12 mouse cellular contexts compared by ENCODE assay signal in genomic region chr12:71627421-71628339, GRCm38 (mm10).
DNase-seq lines count a peak whose midpoint lies in the region; ATAC-seq and TF ChIP-seq lines count a peak whose summit lies in the region.
"Had no signal": no experiment of that assay in that cellular context is flagged by ENCODE, and none has a peak within 500 bp of the region (broad histone marks: within the 10 kb centered on the region; RNA-seq: fewer than 3 reads in every experiment).

No protein-coding gene starts in this region.

- TF ChIP-seq CTCF in testis, adult 2 months (IDR thresholded peaks at IDR 0.05; ENCODE audit: control insufficient read depth, insufficient read depth, insufficient replicate concordance, low read depth, low read length), result no peak

- TF ChIP-seq POLR2A in testis, adult 2 months (IDR thresholded peaks at IDR 0.05; ENCODE audit: control insufficient read depth, low read depth, low read length), result no peak

- no peak overlapping the region for H3K4me2 ChIP-seq in kidney, embryonic 15.5 days
- H3K4me2 ChIP-seq in heart, embryonic 14.5 days (ENCODE audit: low read length), result peak overlapping the region; percentile 20
- H3K4me2 ChIP-seq: midbrain, embryonic 13.5 days had no signal

- H3K4me3 ChIP-seq in kidney, embryonic 15.5 days (replicated peaks), result no peak overlapping the region
- no peak overlapping the region for H3K4me3 ChIP-seq in testis, adult 2 months (ENCODE audit: control insufficient read depth, low read depth, low read length)
- H3K4me3 ChIP-seq in heart, embryonic 14.5 days (ENCODE audit: control insufficient read depth in 1 of 2, insufficient read depth in 1 of 2, low read depth in 1 of 2, low read length in 2 of 2), result no peak overlapping the region
- H3K4me3 ChIP-seq: left cerebral cortex, adult 2 months; midbrain, embryonic 13.5 days had no signal

- no peaks in the 10 kb centered on the region for H3K9me3 ChIP-seq in kidney, embryonic 15.5 days (replicated peaks)
- no peaks in the 10 kb centered on the region for H3K9me3 ChIP-seq in heart, embryonic 14.5 days (ENCODE audit: control insufficient read depth, low read length)
- H3K9me3 ChIP-seq: midbrain, embryonic 13.5 days had no signal

- WGBS in kidney, embryonic 15.5 days, result 63% methylated on average over 17 of the region's 17 CpGs
- WGBS in heart, embryonic 14.5 days, result 48% methylated on average over 17 of the region's 17 CpGs

- no peaks in the 10 kb centered on the region for H3K27me3 ChIP-seq in kidney, embryonic 15.5 days
- no peaks in the 10 kb centered on the region for H3K27me3 ChIP-seq in testis, adult 2 months (ENCODE audit: control insufficient read depth, insufficient read depth, low read length)
- no peaks in the 10 kb centered on the region for H3K27me3 ChIP-seq in heart, embryonic 14.5 days (ENCODE audit: control insufficient read depth, insufficient read depth, low read length)
- H3K27me3 ChIP-seq: midbrain, embryonic 13.5 days had no signal

- no peak for DNase-seq in kidney, postnatal 4 days
- DNase-seq in testis, postnatal 14 days (ENCODE audit: low spot score), result no peak
- DNase-seq in testis, postnatal 10 days (ENCODE audit: low spot score), result peak; percentile 50
- DNase-seq in right cerebral cortex, adult 18-20 months, result no peak
- DNase-seq in thymus, postnatal 10 days (ENCODE audit: low spot score in 2 of 2), result no peak

- H3K4me1 ChIP-seq in kidney, embryonic 15.5 days, result peaks cover 58% of the 10 kb centered on the region
- H3K4me1 ChIP-seq in testis, adult 2 months (ENCODE audit: control insufficient read depth, insufficient read depth, low read length), result peaks cover 6% of the 10 kb centered on the region
- peaks cover 27 to 38% of the 10 kb centered on the region in 2 experiments for H3K4me1 ChIP-seq in heart, embryonic 14.5 days (ENCODE audit: control insufficient read depth in 2 of 2, insufficient read depth in 2 of 2, low read length in 2 of 2)

- H3K36me3 ChIP-seq in kidney, embryonic 15.5 days, result no peaks in the 10 kb centered on the region
- no peaks in the 10 kb centered on the region for H3K36me3 ChIP-seq in testis, adult 2 months (ENCODE audit: control insufficient read depth, insufficient read depth, low read length)
- H3K36me3 ChIP-seq in heart, embryonic 14.5 days (ENCODE audit: control insufficient read depth, insufficient read depth, low read length), result no peaks in the 10 kb centered on the region
- H3K36me3 ChIP-seq: midbrain, embryonic 13.5 days had no signal

- H3K9ac ChIP-seq in kidney, embryonic 15.5 days, result no peak overlapping the region
- H3K9ac ChIP-seq in heart, embryonic 14.5 days (ENCODE audit: low read length), result no peak overlapping the region; the same call in 1 of the 2 replicates
- H3K9ac ChIP-seq: liver, embryonic 14.5 days; midbrain, embryonic 13.5 days had no signal

- ATAC-seq in kidney, embryonic 15.5 days (replicated peaks; ENCODE audit: low FRiP score), result no peak
- ATAC-seq in heart, embryonic 14.5 days (ENCODE audit: insufficient number of reproducible peaks, insufficient read depth, low FRiP score, low read depth), result no peak
- ATAC-seq: activated CD4-positive, CD25-positive, alpha-beta regulatory T cell, adult 4 months; midbrain, embryonic 13.5 days had no signal

- H3K27ac ChIP-seq in kidney, embryonic 15.5 days, result peak overlapping the region; percentile 81
- H3K27ac ChIP-seq in testis, adult 2 months (ENCODE audit: control insufficient read depth, insufficient read depth, low read depth, low read length), result peak overlapping the region; percentile 39
- peak overlapping the region; percentile 56 to 58 for H3K27ac ChIP-seq in heart, embryonic 14.5 days (replicated peaks in 1 of 2; ENCODE audit: control insufficient read depth in 1 of 2, insufficient read depth in 1 of 2, low read depth in 2 of 2, low read length in 2 of 2)
- H3K27ac ChIP-seq: left cerebral cortex, adult 2 months; liver, embryonic 14.5 days; midbrain, embryonic 13.5 days had no signal
